Mouse (Mus musculus) heart, postnatal 25 days (tissue): ENCODE measurements around the gene Atp11a. TPM values are rescaled to one million over a fixed set of nuclear protein-coding genes. Genes with fewer than 3 reads are reported as not detected.

Source experiments
- DNase-seq: peaks from one replicate; pipeline ENCODE4 v3.0.0; 2022; ENCODE audit warnings: low spot score
- intact Hi-C: fragments of 180-260 bp; cut with DNase I; formaldehyde crosslinking; loops from one replicate; pipeline ENCODE4 v1.15.1; 2025
- total RNA-seq, 2 experiments: library from RNA; stranded (reverse); gene quantifications; 2 replicates each; pipeline ENCODE4 v1.2.3; 2021

Gene Atp11a
- total RNA-seq, 2 experiments from 2014 or later, result 82.7 to 84.0 TPM

DNA sequence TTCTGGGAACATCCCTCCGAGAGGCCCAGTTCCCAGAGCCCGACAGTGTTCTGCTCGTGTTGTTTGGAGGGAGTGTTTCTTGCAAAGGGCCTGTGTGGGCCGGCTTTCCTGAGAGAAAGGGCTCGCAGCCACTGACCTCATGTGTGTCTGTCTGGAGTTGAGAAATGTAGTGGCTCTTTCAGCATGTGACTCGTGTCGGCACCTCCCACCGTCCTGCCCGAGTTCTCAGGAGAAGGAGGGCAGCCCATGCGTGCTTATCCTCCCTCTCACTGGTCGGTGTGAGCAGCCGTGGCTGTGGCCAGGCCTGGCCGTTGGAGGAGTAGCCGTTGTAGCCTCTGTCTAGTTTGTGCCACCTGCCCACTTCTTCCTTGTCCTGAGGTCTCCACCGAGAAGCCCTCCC lies 99.2 kb downstream of the Atp11a start:
- intact Hi-C loops, result no loop called here

GRCm38 (mm10) chr8:12863061-12863460 lies 106.2 kb downstream of the Atp11a start:
- DNase-seq, result no peak
- intact Hi-C loops, result loop anchor here (5.0 kb wide), 1 partner anchor 111 kb away; no protein-coding TSS in a partner anchor

More for the DNA sequence above, 99.2 kb downstream of the Atp11a start:
- no peak for DNase-seq

GRCm38 (mm10) chr8:12863608-12864007 lies 106.8 kb downstream of the Atp11a start:
- DNase-seq, result no peak
- intact Hi-C loops, result loop anchor here (5.0 kb wide), 1 partner anchor 111 kb away; no protein-coding TSS in a partner anchor

DNA sequence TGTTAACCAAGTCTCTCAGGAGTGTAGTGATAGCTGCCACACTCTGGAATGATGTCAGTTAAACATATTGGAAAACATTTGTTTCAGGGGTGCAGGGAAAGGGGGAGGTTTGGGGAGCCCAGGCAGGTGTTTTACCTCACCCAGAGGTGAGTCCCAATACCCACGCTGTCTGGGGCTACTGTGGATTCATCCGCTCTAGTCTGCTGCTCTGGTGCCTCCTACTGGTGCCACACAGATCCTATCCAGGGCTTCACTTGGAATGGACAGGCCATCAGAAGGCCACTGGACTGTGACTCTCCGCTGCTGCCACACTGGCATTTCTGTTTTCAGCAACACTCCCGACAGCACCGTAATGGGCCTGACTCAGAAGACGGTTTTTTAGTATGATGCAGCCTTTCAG lies 109.0 kb downstream of the Atp11a start:
- intact Hi-C loops, result no loop called here
- no peak for DNase-seq

GRCm38 (mm10) chr8:12869661-12870060 lies 112.8 kb downstream of the Atp11a start:
- intact Hi-C loops, result no loop called here
- DNase-seq, result no peak

DNA sequence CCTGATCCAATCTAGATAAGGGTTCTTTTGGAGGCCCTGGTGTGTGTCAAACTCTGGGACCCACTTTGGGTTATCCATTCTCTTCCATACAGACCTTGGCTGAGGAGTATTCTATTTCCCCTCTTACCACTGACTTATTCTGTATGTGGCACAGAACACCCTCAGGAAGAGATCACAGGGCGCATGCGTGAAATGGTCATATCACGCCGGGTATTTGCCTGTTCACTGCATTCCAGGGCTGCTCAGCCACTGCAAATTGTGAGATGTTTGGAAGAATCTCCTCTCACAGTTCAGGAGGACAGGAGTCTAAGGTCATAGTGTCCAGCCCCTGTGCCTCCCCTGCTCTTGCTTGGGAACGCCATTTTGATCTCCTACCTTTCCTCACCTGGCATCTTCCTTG lies 113.8 kb downstream of the Atp11a start:
- no peak for DNase-seq
- intact Hi-C loops, result no loop called here

GRCm38 (mm10) chr8:12871461-12871860 lies 114.6 kb downstream of the Atp11a start:
- DNase-seq, result no peak
- intact Hi-C loops, result no loop called here

DNA sequence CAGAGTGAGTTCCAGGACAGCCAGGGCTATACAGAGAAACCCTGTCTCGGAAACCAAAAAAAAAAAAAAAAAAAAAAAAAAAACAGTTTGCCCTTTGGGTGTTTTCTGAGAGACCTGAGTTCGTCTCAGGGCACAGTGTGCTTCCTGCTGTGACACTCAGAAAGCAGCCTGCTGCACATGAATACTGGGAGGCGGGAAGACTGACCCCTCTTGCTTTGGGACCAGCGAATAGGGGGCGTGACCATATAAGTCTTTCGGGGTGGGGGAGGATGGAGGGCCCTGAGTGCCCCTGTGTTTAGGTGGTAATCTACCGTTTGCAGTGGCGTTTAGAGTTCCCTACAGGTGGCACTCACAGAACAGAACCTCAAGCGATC lies 116.2 kb downstream of the Atp11a start:
- intact Hi-C loops, result no loop called here
- no peak for DNase-seq

DNA sequence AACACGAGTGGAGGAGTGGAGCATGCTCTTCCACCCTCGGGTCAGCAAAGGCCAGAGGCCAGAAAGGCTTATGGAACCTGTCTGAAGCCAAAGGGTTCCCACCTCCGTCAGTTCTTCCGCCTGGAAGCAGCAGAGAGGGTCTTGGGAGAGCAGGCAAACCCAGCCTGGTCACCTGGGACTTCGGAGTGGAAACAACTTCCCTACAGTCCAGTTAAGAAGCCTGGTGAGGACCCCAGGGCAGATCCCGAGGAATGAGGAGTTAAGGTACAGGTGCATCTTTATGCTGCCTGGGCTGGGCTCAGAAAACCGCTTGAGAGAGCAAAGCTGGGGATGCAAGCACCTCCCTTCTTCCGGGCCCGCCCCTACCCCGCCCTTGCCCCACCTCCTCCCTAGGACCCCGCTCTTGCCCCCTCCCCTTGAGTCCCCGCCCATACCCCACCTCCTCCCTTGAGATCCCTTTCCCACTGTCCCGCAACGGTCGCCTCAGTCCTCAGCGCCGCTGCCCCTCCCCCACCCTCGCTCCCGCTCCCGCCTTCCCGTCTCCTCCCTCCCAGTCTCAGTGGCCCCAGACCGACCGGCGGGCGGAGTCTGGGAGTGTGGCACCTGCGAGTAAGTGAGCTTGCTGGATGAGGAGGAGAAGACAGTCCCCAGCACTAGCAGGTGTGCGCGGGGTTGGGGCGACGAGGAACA lies 116.7 kb downstream of the Atp11a start, which contains the start of gene Mcf2l:
Gene Mcf2l, plus strand, starts transcription at position 450 of the 690 bp plus-strand sequence.
- DNase-seq, result no peak
- intact Hi-C loops, result no loop called here

DNA sequence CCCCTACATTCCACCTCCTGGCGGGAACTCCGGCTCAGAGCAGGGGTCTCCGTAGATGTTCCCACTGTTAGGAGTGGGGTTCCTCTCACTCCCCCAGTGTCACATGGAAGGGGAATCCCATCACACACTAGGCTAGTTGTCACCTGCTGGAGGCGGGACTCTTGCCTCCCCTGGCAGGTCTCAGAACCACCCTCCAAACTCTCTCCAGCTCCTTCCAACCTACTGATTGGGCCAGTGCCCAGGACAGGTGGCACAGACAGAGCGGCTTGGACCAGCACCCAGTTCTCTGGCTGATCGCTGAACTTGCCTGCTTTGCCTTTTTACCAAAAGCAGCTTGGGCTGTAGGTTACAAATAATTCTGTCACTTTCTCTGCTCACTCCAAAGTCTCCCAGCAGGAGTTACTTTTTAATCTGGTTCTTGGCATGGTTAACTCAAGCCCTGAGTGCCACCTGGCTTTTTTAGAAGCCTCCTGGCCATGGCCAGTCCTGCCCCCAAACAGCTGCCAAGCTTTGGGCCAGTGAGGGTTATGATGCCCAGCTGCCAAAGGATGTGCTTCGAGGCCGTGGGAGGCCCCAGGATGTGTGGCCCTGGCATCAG lies 117.5 kb downstream of the Atp11a start:
- DNase-seq, result no peak
- intact Hi-C loops, result no loop called here

DNA sequence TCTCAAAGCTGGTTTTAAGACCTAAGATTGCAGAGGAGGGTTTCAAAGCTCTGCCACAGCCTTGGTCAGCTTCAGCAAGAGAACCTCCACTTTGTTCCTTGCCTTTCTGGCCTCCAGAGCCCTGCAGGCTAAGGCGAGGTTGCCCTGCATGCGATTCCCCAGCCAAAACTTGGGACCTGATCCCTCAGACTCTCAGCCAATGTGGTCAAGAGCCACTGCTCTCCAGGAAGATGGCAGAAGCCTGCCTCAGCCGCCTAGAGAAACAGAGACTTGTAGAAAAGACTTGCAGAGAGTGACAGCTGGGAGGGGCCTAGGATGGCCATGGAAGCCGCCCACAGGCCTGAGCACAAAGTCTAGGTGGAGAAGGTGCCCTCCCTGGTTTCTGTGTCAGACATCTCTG lies 118.2 kb downstream of the Atp11a start:
- no peak for DNase-seq
- intact Hi-C loops, result no loop called here

DNA sequence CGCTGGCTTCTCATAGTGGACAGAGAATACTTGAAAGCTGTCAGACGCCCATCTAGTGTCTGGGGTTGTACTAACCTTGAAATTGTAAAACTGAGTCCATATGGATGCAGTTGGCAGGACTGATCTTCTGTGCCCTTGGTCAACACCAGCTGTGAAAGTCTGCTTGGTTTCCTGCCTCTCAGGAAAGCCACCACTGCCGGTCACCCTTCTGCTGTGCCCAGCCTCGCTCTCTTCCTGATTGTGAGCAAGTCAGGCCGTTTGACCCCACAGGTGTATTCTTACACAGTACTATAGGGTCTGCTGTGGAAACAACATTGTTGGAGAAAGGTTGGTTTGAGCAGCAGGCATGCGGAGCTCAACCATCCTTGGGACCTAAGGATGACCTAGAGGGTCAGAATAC lies 120.3 kb downstream of the Atp11a start:
- intact Hi-C loops, result no loop called here
- no peak for DNase-seq

- no peak for DNase-seq
- intact Hi-C loops, result no loop called here
Observed at GRCm38 (mm10) chr8:12880163-12880562, 123.3 kb downstream of the Atp11a start.

DNA sequence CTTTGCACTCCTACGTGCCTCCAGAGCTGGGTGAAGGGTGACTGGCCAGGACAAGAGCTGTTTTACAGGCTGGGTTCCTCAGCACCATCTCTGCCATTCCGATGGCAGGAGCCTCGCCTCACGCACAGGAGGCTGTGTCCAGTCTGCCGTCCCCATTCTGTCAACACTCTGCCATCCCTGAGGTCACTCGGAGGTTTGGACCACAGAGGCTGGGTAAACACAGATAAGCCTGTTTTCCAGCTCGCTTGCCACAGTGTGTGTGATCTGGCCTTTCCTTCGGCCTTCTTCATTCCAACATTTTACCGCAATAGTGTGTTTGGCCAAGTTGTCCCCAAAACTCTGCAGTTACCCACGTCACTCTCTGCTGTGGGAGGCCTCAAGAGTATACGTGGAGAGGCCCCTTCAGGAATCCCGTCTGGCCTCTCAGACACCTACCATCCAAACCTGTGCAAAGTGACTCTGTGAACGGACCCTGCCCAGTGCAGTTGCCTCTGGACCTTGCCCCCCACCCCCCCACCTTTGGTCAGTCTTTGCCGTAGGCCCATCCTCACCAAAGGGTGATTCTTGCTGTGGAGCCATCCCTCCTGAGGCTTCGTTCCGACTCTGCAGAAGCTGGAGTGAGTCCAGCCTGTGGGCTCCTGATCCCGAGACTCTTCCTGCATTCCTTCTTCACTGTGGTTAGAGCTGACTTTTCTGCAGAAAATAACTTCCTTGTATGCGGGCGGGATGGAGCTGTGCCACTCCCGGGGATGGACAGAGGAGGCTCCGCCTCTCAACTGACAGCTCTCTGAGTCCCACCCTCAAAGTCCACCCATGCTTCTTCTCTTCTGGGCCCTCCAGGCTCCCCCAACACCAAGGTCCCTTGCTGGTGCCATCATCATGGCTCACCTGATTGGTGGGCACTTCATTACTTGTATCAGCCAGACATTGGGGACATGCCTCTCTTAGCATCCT lies 126.5 kb downstream of the Atp11a start:
- no peak for DNase-seq
- intact Hi-C loops, result no loop called here

DNA sequence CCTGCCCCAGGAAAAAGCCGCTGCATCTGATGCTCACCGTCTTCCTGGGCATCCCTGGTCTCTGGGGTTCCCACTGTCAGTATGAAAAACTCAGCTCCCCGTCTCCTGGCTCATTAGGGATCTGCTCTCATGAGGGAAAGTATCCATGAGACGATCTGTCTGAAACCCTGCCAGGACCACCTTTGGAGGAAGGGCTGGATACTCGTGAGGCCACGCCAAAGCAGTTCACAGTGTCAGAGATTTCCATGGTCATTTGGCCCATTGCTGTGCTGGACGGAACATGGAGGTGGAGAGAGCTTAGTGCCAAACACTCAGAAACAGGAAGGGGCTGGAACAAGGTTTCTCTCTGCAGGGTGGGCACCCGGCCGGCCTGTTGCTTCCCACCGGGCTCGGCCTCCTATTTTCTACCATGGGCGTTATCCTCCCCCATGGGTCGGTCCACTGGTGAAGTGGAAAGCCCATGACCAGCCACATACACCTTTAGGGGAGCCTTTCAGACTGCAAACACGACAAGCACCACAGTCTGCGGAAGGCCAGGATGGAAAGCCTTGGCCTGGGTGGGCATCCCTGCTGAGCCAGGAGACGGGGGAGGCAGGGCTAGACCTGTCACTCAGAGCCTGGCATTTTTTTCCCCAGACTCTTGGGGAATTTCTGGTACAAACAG lies 131.1 kb downstream of the Atp11a start:
- no peak for DNase-seq
- intact Hi-C loops, result no loop called here

DNA sequence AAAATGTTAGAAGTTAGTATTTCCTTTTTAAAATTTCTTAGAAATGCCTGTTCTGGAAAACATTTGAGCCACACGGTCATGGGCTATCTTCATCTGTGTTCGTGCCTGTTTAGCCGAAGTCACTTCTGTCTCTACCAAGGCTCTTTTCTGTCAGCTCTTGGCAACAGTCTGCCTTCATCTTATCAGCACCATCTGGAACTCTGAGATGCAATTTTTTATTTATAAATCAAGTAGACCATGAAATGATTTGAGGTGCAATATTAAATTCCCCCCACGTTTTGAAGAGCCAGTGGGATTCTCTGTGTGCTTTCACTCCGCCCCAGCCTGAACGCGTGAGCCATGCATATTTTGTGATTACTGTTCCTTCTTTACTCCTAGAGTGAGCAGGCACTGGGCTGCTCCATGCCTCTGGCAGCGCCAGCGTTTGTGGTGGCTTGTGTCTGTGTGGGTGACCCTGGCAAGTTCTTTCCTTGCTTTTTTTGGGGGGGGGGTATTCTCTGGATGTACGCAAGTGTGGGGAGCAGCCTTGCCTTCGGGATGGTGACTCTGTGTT lies 132.3 kb downstream of the Atp11a start:
- intact Hi-C loops, result no loop called here
- no peak for DNase-seq

GRCm38 (mm10) chr8:12892882-12893446 lies 136.2 kb downstream of the Atp11a start:
- intact Hi-C loops, result loop anchor here (5.0 to 10.0 kb wide), 3 partner anchors 104 to 322 kb away; partner anchors contain the start of genes Cul4a and Pcid2
- DNase-seq, result no peak

- no peak for DNase-seq
- intact Hi-C loops, result loop anchor here (5.0 to 10.0 kb wide), 3 partner anchors 103 to 321 kb away; partner anchors contain the start of genes Cul4a and Pcid2
Observed at GRCm38 (mm10) chr8:12893797-12894578, 137.2 kb downstream of the Atp11a start.
